Mouse (Mus musculus): Measurements from ENCODE around the gene Zfp759.
"Not testable (repeated sequence)": the region's sequence is repeated elsewhere in the genome, so short reads cannot be mapped to it uniquely, and the experiment has no call there.

Zfp759 gene

GRCm38 (mm10) chr13:67121360-67121759 is at the start of gene Zfp759:
TSS of gene Zfp759 (plus strand) at chr13:67121660.
- DNase-seq (ENCODE audit: low spot score), result not testable (repeated sequence)

- no peak for DNase-seq (ENCODE audit: low spot score)
Observed at GRCm38 (mm10) chr13:67072786-67073185, 48.7 kb upstream of the Zfp759 start.

GRCm38 (mm10) chr13:67077244-67077643 is 44.2 kb upstream of the Zfp759 start:
- DNase-seq (ENCODE audit: low spot score), result no peak

GRCm38 (mm10) chr13:67081142-67081713 is 40.2 kb upstream of the Zfp759 start:
- peak; percentile 72 for DNase-seq (ENCODE audit: low spot score)

GRCm38 (mm10) chr13:67081946-67082345 is 39.5 kb upstream of the Zfp759 start:
- no peak for DNase-seq (ENCODE audit: low spot score)

- no peak for DNase-seq (ENCODE audit: low spot score)
Observed at GRCm38 (mm10) chr13:67090154-67090553, 31.3 kb upstream of the Zfp759 start.

GRCm38 (mm10) chr13:67097876-67098275 is 23.6 kb upstream of the Zfp759 start, which contains the start of gene Zfp708:
TSS of gene Zfp708 (minus strand) at chr13:67097976.
- DNase-seq (ENCODE audit: low spot score), result no peak

- no peak for DNase-seq (ENCODE audit: low spot score)
Observed at GRCm38 (mm10) chr13:67107681-67108080, 13.8 kb upstream of the Zfp759 start.

- peak; percentile 98 for DNase-seq (ENCODE audit: low spot score)
Observed at GRCm38 (mm10) chr13:67108194-67108820, 13.2 kb upstream of the Zfp759 start, which contains the start of gene Gm28557. TSS of gene Gm28557 (minus strand) at chr13:67108604.

- no peak for DNase-seq (ENCODE audit: low spot score)
Observed at GRCm38 (mm10) chr13:67108821-67109206, 12.6 kb upstream of the Zfp759 start.

GRCm38 (mm10) chr13:67112096-67112495 is 9.4 kb upstream of the Zfp759 start:
- DNase-seq (ENCODE audit: low spot score), result peak; percentile 13

- no peak for DNase-seq (ENCODE audit: low spot score)
Observed at GRCm38 (mm10) chr13:67113287-67113686, 8.2 kb upstream of the Zfp759 start.

- not testable (repeated sequence) for DNase-seq (ENCODE audit: low spot score)
Observed at GRCm38 (mm10) chr13:67116163-67116562, 5.3 kb upstream of the Zfp759 start, which contains the start of gene Rslcan18. TSS of gene Rslcan18 (minus strand) at chr13:67116263.

- DNase-seq (ENCODE audit: low spot score), result no peak
Observed at GRCm38 (mm10) chr13:67124460-67124859, 3.0 kb downstream of the Zfp759 start.

GRCm38 (mm10) chr13:67127507-67127906 is 6.0 kb downstream of the Zfp759 start:
- not testable (repeated sequence) for DNase-seq (ENCODE audit: low spot score)

- DNase-seq (ENCODE audit: low spot score), result peak; percentile 89
Observed at GRCm38 (mm10) chr13:67128038-67128721, 6.7 kb downstream of the Zfp759 start.

GRCm38 (mm10) chr13:67166122-67166521 is 44.7 kb downstream of the Zfp759 start:
- DNase-seq (ENCODE audit: low spot score), result not testable (repeated sequence)

GRCm38 (mm10) chr13:67172991-67173722 is 51.7 kb downstream of the Zfp759 start, which contains the start of gene Rsl1:
TSS of gene Rsl1 (plus strand) at chr13:67173182.
- DNase-seq (ENCODE audit: low spot score), result peak; percentile 79

- no peak for DNase-seq (ENCODE audit: low spot score)
Observed at GRCm38 (mm10) chr13:67173723-67174055, 52.2 kb downstream of the Zfp759 start.

Data from layer of hippocampus, adult 11-12 months (tissue).